Mouse (Mus musculus): Measurements from ENCODE around the gene Kalrn.

Kalrn gene

GRCm38 (mm10) chr16:34440019-34440615 is 133.2 kb downstream of the Kalrn start:
- DNase-seq (ENCODE audit: low spot score in 2 of 2): no peak

DNA sequence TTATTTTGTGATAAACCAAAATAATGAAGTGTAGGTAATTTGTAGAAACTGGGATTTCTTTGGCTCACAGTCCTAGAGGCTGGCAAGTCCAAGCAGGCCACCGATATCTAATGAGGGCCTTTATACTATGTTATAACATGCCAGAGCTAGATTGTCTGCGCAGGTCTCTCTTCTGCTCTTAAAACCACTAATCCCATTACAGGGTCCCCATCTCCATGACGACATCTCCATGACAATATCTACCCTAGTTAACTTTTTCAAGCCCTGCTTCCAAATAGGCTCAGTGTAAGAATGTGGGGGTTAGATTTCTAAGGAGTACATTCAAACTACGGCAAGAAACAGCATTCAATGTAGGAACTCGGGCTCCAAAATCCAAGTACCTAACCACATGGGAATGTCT is 143.2 kb downstream of the Kalrn start:
- no peak for DNase-seq (ENCODE audit: low spot score in 2 of 2)

- no peak for DNase-seq (ENCODE audit: low spot score in 2 of 2)
These were observed 145.7 kb downstream of the Kalrn start for GRCm38 (mm10) chr16:34427654-34428053.

DNA sequence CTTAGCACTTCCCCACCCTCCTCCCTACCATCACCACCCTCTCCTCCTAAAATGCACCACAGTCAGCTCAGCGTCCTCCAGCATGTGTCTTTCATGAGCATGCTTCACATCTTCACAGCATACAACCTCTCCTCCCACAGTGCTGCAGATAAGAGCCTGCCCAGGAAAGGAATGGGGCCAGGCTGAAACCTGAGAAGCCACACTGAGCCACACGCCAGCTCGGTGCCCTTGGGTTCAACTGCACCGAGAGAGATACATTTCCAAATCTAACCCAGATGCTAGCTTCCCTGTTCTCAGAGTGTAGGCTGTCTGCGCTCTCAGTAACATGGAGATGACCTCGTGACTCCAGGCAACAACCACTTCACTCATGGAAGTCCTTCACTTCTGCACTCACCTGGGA is 151.9 kb downstream of the Kalrn start:
- DNase-seq (ENCODE audit: low spot score in 2 of 2): no peak

- no peak for DNase-seq (ENCODE audit: low spot score in 2 of 2)
These were observed 155.4 kb downstream of the Kalrn start for GRCm38 (mm10) chr16:34417966-34418365.

GRCm38 (mm10) chr16:34417383-34417782 is 155.9 kb downstream of the Kalrn start:
- no peak for DNase-seq (ENCODE audit: low spot score in 2 of 2)

DNA sequence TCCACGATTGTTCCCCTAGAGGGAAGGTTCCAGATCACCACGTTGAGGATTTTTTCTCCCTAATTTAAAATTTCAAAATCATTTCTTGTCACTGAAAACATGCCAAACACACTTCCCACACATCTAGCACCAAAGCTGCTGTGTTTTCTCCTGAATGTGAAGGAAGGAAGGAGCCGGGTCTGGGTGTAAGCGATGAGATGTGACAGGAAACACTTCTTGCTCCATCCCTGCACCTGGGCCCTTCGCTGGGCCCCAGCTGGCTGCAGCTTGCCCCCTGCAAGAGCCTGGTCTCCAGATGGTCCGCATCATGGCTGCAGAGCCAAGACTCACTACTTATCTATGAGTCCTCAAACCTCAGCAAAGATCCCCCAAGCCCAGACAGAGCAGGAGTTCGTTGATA is 158.8 kb downstream of the Kalrn start:
- DNase-seq (ENCODE audit: low spot score in 2 of 2): no peak

- no peak for DNase-seq (ENCODE audit: low spot score in 2 of 2)
These were observed 159.4 kb downstream of the Kalrn start for GRCm38 (mm10) chr16:34413868-34414333.

DNA sequence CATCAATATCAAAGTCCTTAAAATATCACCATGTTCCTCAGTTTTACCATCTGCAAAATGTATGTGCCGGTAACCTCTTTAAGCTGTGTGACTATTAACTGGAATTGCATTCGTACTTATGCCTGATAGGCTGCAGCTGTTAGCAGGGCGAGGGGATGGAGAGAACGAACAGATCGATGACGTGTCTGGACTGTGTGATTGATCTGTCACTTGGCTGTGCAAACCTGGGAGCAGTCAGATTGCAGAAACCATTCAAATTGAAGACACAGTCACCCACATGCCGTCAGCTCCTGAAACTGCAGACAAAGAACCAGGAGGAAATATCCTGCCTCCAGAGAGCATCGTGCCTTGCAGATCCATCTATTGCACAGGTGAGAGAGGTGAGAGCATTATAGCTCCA is 166.3 kb downstream of the Kalrn start:
- no peak for DNase-seq (ENCODE audit: low spot score in 2 of 2)

DNA sequence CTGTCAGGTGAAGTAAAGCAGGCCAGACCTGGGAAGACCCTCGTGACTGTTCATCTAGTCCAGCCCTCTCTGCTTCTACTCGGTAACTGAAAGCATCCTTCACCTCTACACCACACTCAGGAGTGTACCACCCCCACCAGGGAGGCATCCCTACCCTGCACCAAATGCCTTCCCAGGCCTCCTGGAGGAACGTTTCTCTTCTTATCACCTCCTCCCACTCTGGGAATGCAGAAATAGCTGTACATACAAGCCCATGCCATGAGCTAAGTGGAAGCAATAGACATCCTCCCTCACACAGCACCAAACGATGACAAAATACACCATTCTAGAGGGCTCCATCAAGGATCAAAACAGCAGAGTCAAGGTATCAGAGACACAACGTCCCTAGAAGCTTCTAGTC is 168.2 kb downstream of the Kalrn start:
- no peak for DNase-seq (ENCODE audit: low spot score in 2 of 2)

- DNase-seq (ENCODE audit: low spot score in 2 of 2): no peak
These were observed 172.1 kb downstream of the Kalrn start for GRCm38 (mm10) chr16:34401216-34401615.

DNA sequence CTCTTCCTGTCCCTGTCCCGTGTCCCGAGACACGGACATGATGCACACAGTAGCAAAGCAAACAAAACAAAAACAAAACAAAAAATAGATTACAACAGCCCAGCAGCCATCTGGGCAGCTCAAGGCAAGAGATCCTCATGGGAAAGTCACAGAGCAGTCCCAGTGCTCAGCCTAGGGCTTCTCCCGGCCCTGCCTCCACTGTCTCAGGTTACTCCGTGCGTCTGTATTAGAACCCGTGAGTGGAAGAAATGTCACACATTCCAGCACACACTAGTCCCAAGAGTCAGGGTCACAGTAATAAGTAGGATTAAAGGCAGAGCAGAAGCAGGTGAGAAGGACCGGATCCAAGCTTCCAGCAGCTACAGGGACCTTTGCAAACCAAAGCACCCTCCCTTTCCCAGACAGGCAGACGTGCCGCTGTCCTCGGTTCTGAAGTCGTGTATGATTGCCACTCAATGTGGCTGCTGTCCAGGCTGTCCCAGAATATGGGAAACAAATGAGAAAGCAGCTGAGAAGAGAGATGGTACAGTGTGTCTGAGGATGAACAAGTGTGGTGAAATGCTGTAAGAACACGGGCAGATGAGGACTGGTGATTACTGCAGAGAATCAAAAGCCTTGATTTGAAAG is 173.1 kb downstream of the Kalrn start:
- DNase-seq (ENCODE audit: low spot score in 2 of 2): no peak

DNA sequence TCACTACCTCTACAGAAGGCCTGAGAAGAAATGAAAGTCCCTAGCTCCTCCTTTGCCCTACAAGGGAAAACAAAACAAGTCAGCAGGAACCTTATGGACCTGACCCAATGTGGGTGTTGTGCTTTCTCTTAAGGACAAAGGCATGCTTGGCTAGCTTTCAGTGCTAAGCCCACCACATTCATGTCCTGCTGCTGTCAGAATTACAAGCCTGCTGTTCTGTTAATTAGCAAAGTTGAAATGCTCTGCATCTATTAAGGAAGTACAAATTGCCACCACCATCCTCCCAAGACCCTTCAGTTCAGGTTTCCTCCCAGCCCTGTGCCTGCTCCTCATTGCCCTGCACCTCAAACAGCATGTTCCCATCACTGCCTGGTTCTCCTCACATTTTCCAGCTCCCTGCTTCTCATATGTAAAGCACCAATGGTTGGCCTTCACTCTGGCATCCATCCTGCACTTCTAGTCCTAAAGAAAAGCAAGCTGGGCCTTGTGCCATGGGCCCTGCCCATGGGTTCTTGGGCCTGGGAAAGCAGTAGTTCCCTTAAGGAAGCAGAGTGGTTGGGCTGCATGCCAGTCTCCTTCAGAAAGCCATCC is 178.0 kb downstream of the Kalrn start:
- no peak for DNase-seq (ENCODE audit: low spot score in 2 of 2)

DNA sequence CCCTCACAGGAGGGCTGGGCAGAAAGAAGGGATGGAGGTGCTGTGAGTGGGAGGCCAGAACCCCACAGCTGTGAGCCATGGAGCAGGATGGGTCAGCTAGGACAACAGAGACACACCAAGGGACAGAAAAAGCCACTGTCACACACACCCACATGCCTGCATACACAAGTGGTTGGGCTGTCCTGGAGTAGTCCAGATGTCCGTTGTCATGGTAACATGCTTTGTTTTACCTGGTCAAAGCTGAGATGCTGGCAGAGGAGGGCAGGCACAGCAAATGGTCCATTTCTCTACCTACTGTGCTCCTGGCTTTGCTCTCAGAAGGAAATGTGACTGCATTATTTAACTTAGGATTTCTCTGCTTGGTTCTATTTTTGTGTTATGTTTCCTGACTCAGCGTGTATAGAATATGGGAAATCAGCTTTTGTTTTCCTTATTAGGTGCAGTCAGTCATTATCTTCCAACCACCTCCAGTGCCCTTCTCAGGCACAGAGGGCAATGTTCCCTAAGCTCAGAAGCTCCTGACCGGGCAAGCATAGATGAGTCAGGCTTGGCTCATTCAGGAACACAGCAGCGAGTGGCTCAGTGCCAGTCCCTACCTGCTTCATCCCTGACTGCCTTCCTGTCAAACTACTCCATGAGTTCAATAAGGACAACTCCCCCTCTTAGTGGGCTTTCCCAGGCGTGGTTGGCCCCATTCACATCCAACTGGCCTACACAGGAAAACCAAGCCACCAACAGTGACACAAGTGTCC is 183.6 kb downstream of the Kalrn start:
- DNase-seq (ENCODE audit: low spot score in 2 of 2): no peak

GRCm38 (mm10) chr16:34388871-34389270 is 184.5 kb downstream of the Kalrn start:
- no peak for DNase-seq (ENCODE audit: low spot score in 2 of 2)

- no peak for DNase-seq (ENCODE audit: low spot score in 2 of 2)
These were observed 188.3 kb downstream of the Kalrn start for GRCm38 (mm10) chr16:34385065-34385464.

GRCm38 (mm10) chr16:34382992-34383391 is 190.3 kb downstream of the Kalrn start:
- no peak for DNase-seq (ENCODE audit: low spot score in 2 of 2)

DNA sequence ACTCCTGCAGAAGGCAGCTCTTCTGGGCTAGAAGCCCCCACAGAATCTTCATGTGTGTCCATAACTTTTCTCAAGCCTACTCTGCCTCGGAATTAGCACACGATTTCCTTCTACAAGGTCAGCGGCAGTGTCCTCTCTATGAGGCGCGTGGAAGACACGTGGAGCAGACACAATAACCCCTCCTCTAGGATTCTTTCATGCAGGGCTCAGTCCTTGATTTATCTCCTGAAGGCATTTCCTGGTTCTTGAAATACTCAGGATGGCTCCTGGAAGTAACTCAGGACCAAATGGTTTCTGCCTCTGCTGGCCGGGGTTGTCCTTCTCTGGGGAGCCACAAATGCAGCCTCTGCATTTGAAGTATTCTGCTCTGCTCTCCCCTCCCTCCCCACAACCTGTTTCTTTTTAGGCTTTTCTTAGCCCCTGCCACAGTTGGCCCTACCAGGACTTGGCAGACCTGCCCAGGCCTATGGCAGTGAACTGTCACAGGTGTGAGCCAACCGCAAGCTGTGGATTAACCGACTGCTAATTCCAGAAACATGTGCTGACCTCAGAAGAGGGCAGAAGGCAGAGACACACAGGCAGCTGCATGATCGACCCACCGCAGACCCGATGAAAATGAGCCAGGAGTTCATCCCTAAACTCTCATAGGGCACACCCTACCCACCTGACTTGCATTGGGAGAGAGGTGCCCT is 197.0 kb downstream of the Kalrn start:
- no peak for DNase-seq (ENCODE audit: low spot score in 2 of 2)

- DNase-seq (ENCODE audit: low spot score in 2 of 2): no peak
These were observed 199.8 kb downstream of the Kalrn start for GRCm38 (mm10) chr16:34373519-34373918.

DNA sequence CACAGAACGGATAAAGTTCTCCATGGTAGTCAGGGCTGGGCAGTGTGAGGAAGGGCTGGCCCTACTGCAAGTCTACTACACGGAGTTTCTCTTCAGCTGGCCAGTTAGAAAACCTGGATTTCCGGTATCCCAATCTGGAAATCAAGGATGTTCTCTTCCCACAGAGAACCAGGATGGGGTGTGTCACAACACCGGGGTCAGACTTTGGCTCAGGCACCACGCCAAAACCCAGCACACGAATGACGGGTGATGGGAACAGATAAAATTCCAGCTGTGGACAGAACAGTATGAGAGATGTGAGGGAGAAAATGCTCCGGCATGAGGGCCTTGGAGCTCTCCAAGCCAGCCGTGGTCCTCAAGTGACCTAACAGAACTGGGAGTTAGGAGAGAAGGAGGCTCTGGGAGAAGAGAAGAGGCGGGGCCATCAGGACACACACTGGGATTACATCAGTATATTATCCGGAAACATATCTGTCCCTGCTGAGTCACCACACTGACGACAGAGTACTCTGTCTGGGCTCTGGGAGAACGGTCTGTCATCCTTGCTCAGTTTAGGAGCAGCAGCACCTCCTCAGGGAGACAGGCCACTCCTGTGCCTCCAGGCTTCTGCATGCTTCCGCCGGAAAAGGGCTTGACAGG is 201.1 kb downstream of the Kalrn start:
- DNase-seq (ENCODE audit: low spot score in 2 of 2): no peak

GRCm38 (mm10) chr16:34359206-34359605 is 214.1 kb downstream of the Kalrn start:
- no peak for DNase-seq (ENCODE audit: low spot score in 2 of 2)

- DNase-seq (ENCODE audit: low spot score in 2 of 2): no peak
These were observed 217.8 kb downstream of the Kalrn start for GRCm38 (mm10) chr16:34355547-34355946.

Measured in spleen, postnatal 14 days (tissue).